Mouse (Mus musculus) neural tube, embryonic 12.5 days (tissue): Measurements from ENCODE around the gene Abca4. TPM values are rescaled to one million over a fixed set of nuclear protein-coding genes. Genes with fewer than 3 reads are reported as not detected.

Source experiments
- ATAC-seq: fragments of 200-750 bp; cut with Nextera tagmentation; 2 replicates; pipeline ENCODE4 v1.8.0; 2017; ENCODE audit warnings: low read depth, mild to moderate bottlenecking, moderate TSS enrichment, moderate library complexity; ENCODE audit not compliant: low FRiP score
- H3K27ac ChIP-seq: fragments of 300-500 bp; sonication (generic); 2 replicates; pipeline ENCODE4 v1.5.1; 2016
- H3K27me3 ChIP-seq: fragments of 300-500 bp; sonication (generic); replicated peaks from 2 replicates; pipeline ENCODE4 v1.6.1; 2016; ENCODE audit warnings: mild to moderate bottlenecking
- H3K36me3 ChIP-seq: fragments of 300-500 bp; sonication (generic); 2 replicates; pipeline ENCODE4 v1.6.1; 2016; ENCODE audit warnings: mild to moderate bottlenecking
- H3K4me1 ChIP-seq: fragments of 300-500 bp; sonication (generic); 2 replicates; pipeline ENCODE4 v1.6.1; 2016
- H3K4me2 ChIP-seq: fragments of 300-500 bp; sonication (generic); replicated peaks from 2 replicates; pipeline ENCODE4 v1.6.1; 2016; ENCODE audit warnings: mild to moderate bottlenecking
- H3K4me3 ChIP-seq: fragments of 300-500 bp; sonication (generic); 2 replicates; pipeline ENCODE4 v1.5.1; 2016
- H3K9ac ChIP-seq: fragments of 300-500 bp; sonication (generic); 2 replicates; pipeline ENCODE4 v1.6.1; 2016; ENCODE audit warnings: mild to moderate bottlenecking
- H3K9me3 ChIP-seq: fragments of 300-500 bp; sonication (generic); 2 replicates; pipeline ENCODE4 v1.6.1; 2016; ENCODE audit warnings: mild to moderate bottlenecking
- WGBS: fragments of 180-500 bp; shearing (Covaris S2); methylation state at CpG from one replicate; pipeline ENCODE4 v1.1.7; 2016; 5-methylcytosine and 5-hydroxymethylcytosine counted together
- polyA plus RNA-seq: library from polyadenylated mRNA; unstranded; fragments of >200 nt; fragmentation: Nextera tagmentation; extraction: Ambion mirVana; gene quantifications from 2 replicates; pipeline ENCODE4 v1.2.1, GENCODE M21; 2016

Abca4 gene
- polyA plus RNA-seq, 1 experiment from 2014 or later: 0.70 TPM

DNA sequence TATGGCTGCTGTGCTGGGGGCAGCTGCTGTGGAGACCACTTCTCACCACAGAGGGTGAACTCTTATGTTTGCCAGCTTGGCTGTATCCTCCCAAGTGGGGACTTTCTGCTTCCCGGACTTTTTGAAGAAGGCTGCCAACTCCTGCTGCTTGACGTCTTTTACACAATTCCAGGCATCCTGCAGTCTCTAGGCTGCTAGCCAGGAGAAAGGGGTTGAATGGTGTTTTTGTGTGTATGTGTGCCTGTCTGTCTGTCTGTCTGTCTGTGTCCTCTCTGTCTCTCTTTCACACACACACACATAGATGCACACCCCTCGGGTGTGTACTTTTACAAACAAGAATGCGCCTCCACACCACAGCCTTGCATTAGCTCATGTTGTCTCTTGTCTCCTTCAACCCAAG, 108.2 kb downstream of the Abca4 start:
- Histone ChIP-seq H3K27ac (no peak overlapping the region), H3K4me2 (no peak overlapping the region), H3K4me3 (no peak overlapping the region), H3K9me3 (no peaks in the 10 kb centered on the region), H3K36me3 (no peaks in the 10 kb centered on the region), H3K4me1 (no peaks in the 10 kb centered on the region), H3K27me3 (no peaks in the 10 kb centered on the region), H3K9ac (no peak overlapping the region)
- 55% methylated on average over 4 of the region's 4 CpGs for WGBS
- no peak for ATAC-seq

DNA sequence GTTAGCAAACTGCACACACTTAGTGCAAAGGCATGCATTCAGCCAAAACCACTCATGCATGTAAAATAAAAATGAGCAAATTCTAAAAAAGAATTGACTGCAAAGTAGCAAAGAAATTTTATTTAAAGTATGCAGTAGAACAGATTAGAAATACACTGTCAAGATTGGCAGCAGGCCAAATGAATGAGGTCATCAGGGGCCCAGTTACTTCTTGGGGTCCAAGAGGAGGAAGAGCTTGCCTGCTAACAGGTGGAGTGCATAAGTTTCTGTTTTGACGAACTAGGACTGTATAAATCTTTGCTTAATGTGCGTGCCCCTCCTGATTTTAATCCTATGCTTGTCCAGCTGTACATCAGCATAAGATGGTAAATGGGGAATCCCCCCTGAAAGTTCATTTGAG, 109.8 kb downstream of the Abca4 start:
- no peak for ATAC-seq
- Histone ChIP-seq H3K9ac (no peak overlapping the region), H3K27ac (no peak overlapping the region), H3K4me3 (no peak overlapping the region), H3K27me3 (no peaks in the 10 kb centered on the region), H3K4me1 (no peaks in the 10 kb centered on the region), H3K9me3 (no peaks in the 10 kb centered on the region), H3K36me3 (no peaks in the 10 kb centered on the region), H3K4me2 (no peak overlapping the region)
- WGBS: 85% methylated on average over 2 of the region's 2 CpGs

DNA sequence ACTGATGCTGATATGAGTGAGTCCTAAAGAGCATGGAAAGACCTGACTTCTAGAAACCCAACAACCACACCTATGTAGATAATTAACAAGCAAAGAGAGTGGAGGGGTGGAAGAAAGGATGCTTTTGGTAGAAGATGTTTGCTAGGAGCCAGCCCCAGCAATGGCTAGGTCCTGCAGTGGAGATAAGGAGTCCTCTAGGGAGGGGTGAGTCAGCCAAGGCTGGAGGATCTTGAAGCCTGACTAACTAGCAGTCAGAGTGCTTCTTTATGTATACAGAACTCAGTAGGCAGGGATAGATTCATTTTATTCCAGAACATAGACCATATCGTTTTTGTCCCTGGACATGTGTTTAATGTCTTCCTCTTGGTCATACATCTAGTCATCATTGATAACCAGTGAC, 115.2 kb downstream of the Abca4 start:
- no peak for ATAC-seq
- 86% methylated on average over 1 of the region's 1 CpGs for WGBS
- Histone ChIP-seq H3K9me3 (no peaks in the 10 kb centered on the region), H3K4me2 (no peak overlapping the region), H3K9ac (no peak overlapping the region), H3K4me3 (no peak overlapping the region), H3K36me3 (no peaks in the 10 kb centered on the region), H3K27ac (no peak overlapping the region), H3K27me3 (no peaks in the 10 kb centered on the region), H3K4me1 (no peaks in the 10 kb centered on the region)

DNA sequence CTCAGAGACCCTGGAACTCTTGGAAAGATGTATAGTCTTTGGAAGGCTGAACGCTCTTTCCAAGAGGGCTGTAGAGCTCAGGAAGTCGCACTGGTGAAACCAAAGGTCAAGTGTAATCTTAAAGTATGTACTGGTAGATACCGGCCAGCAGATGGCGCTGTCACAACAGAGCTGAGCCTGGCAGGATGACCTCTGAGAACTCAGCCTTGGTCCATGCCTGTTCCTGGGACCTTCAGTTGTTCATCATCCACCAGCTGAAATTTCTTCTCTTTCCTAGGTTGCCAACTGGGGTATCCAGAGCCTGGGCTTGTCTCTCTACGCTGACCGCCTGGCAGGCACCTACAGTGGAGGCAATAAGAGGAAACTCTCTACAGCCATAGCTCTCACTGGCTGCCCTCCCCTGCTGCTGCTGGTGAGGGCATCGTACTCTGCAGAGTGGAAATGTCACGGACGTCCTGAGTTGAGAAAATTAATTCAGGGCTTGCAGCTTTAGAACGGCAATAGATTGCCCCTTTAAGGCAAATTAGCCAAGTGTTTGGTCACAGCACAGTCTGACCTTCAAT, 125.5 kb downstream of the Abca4 start:
- H3K4me2 ChIP-seq: no peak overlapping the region
- no peaks in the 10 kb centered on the region for H3K9me3 ChIP-seq
- 47% methylated on average over 10 of the region's 10 CpGs for WGBS
- H3K4me3 ChIP-seq: no peak overlapping the region
- no peaks in the 10 kb centered on the region for H3K36me3 ChIP-seq
- peak; percentile 41; the same call in 1 of the 2 replicates for ATAC-seq
- no peaks in the 10 kb centered on the region for H3K4me1 ChIP-seq
- H3K27ac ChIP-seq: no peak overlapping the region
- no peaks in the 10 kb centered on the region for H3K27me3 ChIP-seq
- no peak overlapping the region for H3K9ac ChIP-seq

DNA sequence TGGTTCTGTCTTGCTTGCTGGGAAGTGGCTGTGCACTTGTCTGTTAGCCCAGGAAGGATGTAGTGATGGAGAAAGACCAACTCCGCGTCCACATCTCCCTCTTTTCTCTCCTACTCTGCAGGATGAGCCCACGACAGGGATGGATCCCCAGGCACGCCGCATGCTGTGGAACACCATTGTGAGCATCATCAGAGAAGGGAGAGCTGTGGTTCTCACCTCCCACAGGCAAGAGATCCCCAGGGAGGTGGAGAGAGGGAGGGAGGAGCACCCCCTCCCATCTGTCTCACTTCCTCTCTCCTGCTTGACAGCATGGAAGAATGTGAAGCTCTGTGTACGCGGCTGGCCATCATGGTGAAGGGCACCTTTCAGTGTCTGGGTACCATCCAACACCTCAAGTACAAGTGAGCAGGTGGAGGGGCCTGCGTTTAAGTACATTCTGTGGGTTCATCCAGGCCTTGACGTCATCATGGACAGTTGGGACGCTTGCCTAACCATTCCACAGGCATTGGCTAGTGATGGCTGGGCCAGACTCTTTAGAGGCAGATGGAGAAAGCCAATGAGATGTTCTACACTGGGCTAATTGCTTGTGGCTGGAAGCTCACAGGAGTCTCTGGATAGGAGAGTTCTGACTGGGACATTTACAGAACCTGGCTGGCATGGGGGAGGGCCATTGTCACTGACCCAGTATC, 126.5 kb downstream of the Abca4 start:
- no peak for ATAC-seq
- no peak overlapping the region for H3K4me2 ChIP-seq
- H3K4me1 ChIP-seq: no peaks in the 10 kb centered on the region
- no peak overlapping the region for H3K4me3 ChIP-seq
- H3K36me3 ChIP-seq: no peaks in the 10 kb centered on the region
- no peak overlapping the region for H3K27ac ChIP-seq
- H3K9ac ChIP-seq: no peak overlapping the region
- WGBS: 89% methylated on average over 10 of the region's 10 CpGs
- no peaks in the 10 kb centered on the region for H3K27me3 ChIP-seq
- H3K9me3 ChIP-seq: no peaks in the 10 kb centered on the region

DNA sequence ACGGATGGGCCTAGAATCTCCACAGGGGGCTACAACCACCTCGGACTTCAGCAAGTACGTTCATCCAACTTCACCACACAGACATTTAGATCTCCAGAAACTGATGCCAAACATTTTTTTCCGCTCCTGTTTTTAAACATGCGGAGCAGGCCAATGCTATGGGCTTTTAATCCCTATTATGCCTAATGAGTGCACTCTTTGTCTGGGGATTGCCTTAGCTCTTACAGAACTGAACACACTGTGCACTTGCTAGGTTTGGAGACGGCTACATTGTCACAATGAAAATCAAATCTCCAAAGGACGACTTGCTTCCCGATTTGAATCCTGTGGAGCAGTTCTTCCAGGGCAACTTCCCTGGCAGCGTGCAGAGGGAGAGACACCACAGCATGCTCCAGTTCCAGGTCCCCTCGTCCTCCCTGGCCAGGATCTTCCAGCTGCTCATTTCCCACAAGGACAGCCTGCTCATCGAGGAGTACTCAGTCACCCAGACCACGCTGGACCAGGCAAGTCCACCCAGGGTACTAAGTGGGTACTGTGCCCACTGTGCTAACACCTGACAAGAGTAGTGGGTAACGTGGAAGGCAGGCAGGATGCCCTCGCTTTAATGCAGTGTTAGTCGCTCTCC, 129.4 kb downstream of the Abca4 start:
- ATAC-seq: no peak
- Histone ChIP-seq H3K9me3 (no peaks in the 10 kb centered on the region), H3K36me3 (no peaks in the 10 kb centered on the region), H3K4me3 (no peak overlapping the region), H3K9ac (no peak overlapping the region), H3K4me2 (no peak overlapping the region), H3K4me1 (no peaks in the 10 kb centered on the region), H3K27ac (no peak overlapping the region), H3K27me3 (no peaks in the 10 kb centered on the region)
- 63% methylated on average over 15 of the region's 15 CpGs for WGBS

DNA sequence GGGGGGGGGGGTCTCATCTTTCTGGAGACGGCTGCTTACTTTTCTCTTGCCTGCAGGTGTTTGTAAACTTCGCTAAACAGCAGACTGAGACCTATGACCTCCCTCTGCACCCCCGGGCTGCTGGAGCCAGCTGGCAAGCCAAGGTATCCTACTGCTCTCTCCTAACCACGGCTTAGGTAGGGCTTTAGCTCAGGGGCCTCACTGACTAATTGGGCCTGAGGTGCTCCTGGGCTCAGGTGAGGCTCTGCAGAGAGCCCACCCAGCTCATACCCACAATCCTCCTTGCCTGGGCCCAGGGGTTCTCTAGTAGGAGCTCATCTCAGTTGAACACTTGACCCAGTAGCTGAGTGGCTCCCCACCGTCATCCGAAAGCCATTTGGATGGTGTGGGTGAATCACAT, 131.8 kb downstream of the Abca4 start:
- Histone ChIP-seq H3K9me3 (no peaks in the 10 kb centered on the region), H3K4me1 (no peaks in the 10 kb centered on the region), H3K36me3 (no peaks in the 10 kb centered on the region), H3K27me3 (no peaks in the 10 kb centered on the region), H3K9ac (no peak overlapping the region), H3K27ac (no peak overlapping the region), H3K4me3 (no peak overlapping the region), H3K4me2 (no peak overlapping the region)
- 84% methylated on average over 6 of the region's 6 CpGs for WGBS
- ATAC-seq: no peak

DNA sequence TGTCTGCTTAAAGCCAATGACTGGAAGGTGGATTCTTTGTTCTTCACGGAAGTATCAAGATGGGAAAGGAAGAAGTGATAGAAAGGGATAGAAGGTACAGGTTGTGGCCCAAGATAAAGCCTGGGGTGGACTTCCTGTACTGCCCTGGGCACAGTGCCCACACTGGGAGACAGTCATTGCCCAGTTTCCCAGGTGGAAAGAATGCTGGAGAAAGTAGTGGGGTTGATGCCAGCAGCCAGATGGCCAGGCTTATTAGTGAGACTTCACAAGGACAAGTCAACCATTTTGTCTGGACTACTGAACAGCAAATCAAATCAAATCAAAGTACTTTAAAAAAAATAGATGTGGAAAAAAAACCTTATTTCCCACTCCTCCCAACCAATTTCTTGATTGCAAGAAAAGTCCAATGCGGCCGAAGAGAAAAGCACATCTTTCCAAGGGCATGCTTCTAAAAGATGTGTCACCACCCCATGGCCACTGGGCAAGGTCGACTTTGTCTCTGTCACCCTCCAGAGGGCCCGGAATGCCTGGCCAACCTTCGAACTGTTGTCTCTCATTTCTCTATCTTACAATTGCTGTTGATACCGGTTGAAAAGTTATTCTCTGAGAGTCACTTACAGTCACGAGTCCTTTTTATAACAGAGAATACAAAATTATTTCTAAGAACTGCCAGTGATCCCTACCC, 132.6 kb downstream of the Abca4 start:
- H3K9me3 ChIP-seq: no peaks in the 10 kb centered on the region
- H3K27me3 ChIP-seq: no peaks in the 10 kb centered on the region
- no peak overlapping the region for H3K9ac ChIP-seq
- no peaks in the 10 kb centered on the region for H3K36me3 ChIP-seq
- H3K4me1 ChIP-seq: no peaks in the 10 kb centered on the region
- WGBS: 90% methylated on average over 8 of the region's 8 CpGs
- no peak overlapping the region for H3K4me3 ChIP-seq
- ATAC-seq: no peak
- H3K27ac ChIP-seq: no peak overlapping the region
- H3K4me2 ChIP-seq: no peak overlapping the region

DNA sequence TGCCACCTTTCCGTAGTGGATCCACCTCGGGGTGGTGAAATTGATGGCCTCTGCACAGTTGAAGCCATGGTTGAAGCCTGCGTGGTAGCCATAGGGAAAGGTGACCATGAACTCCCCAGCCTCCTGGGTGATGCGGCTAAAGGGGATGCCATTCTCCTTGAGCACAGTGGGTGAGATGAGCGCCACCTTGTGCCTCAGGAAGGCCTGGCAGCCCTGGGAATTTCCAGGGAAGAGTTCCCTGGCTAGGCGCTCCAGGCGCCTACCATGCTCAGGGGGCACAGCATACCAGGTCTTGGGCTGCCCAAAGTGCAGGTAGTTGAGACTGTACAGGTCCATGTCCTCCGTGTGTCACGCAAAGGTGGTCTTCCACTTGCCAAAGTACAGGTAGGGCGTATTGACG, 139.9 kb downstream of the Abca4 start:
- Histone ChIP-seq H3K9me3 (no peaks in the 10 kb centered on the region), H3K4me1 (no peaks in the 10 kb centered on the region), H3K4me3 (no peak overlapping the region), H3K27me3 (no peaks in the 10 kb centered on the region), H3K4me2 (no peak overlapping the region), H3K9ac (no peak overlapping the region), H3K27ac (no peak overlapping the region), H3K36me3 (no peaks in the 10 kb centered on the region)
- no peak for ATAC-seq
- 60% methylated on average over 11 of the region's 11 CpGs for WGBS

DNA sequence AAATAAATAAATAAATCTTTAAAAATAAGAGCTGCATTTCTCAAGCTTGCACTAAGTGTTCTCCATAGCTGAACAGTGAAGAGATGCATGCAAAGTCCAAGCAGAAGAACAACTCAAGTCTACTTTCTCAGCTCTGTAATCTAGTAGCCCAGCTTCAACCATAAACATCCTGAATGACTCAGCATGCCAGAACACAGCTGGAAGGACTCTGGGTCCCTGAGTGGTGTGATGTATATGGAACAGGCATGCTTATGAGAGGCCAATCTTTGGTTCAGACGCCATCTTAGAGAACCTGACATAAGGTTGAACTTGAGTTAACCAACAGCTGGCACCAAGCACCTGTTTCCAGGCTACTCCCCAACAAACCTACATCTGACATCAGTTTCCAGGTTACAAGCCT, 142.7 kb downstream of the Abca4 start:
- H3K9ac ChIP-seq: no peak overlapping the region
- no peak overlapping the region for H3K27ac ChIP-seq
- H3K27me3 ChIP-seq: no peaks in the 10 kb centered on the region
- no peak overlapping the region for H3K4me2 ChIP-seq
- no peak for ATAC-seq
- no peaks in the 10 kb centered on the region for H3K9me3 ChIP-seq
- no peaks in the 10 kb centered on the region for H3K36me3 ChIP-seq
- WGBS: 81% methylated on average over 1 of the region's 1 CpGs
- H3K4me1 ChIP-seq: no peaks in the 10 kb centered on the region
- H3K4me3 ChIP-seq: no peak overlapping the region

DNA sequence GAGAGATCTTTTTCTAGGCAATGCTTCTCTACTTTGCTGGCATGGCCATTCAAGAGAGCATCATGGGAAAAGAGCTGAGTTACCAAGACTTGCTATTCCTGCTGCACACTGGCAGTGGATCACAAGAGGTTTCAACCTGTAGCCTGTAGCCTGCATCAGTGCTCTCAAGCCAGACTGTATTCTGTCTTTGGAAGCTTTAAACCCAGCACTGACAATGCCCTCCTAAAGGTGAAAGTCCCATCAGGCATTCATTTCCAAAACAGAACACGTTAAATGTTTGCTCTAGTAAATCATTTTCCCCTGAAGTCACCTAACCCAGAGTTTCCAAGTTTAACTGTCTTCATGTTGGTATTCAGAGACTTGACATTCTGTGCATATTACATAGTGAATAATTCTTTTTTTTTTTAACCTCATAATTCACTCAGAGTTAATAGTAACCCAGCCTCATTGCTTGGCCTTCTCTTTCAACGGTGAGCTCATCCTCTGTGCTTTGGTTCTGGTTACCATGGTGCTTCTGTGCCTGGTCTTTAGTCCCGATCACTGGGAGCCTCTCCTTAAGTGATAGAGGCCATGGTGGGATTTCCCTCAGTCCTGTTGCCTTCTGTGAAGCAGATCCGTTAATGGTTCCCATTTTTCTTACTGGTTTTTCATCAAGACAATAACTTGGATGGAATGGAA, 152.5 kb downstream of the Abca4 start:
- ATAC-seq: no peak
- no peak overlapping the region for H3K4me2 ChIP-seq
- no peak overlapping the region for H3K9ac ChIP-seq
- H3K27ac ChIP-seq: no peak overlapping the region
- no peaks in the 10 kb centered on the region for H3K36me3 ChIP-seq
- no peak overlapping the region for H3K4me3 ChIP-seq
- 66% methylated on average over 4 of the region's 4 CpGs for WGBS
- no peaks in the 10 kb centered on the region for H3K4me1 ChIP-seq
- no peaks in the 10 kb centered on the region for H3K27me3 ChIP-seq
- no peaks in the 10 kb centered on the region for H3K9me3 ChIP-seq

DNA sequence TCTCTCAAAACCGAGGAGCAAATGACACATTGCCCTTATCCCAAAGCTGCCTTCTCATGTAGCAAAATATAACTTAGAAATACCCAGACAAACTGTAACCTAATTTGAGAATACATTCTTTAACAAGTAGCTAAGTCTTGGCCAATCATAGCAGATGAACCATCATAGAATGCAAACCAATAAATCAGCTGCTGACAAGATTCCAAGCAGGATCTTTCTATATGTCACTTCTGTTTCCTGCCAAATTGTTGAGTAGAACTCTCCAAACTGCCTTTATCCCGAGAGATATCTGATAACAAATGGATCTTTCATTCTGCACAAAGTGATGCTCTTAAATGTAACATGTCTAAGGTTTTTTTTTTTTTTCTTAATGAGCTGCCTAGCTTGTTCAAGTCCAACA, 154.3 kb downstream of the Abca4 start:
- WGBS: 87% methylated on average over 2 of the region's 2 CpGs
- no peak for ATAC-seq

More for the DNA sequence above, 154.3 kb downstream of the Abca4 start:
- Histone ChIP-seq H3K27me3 (no peaks in the 10 kb centered on the region), H3K9me3 (no peaks in the 10 kb centered on the region), H3K27ac (no peak overlapping the region), H3K4me1 (no peaks in the 10 kb centered on the region), H3K36me3 (no peaks in the 10 kb centered on the region), H3K4me3 (no peak overlapping the region), H3K4me2 (no peak overlapping the region), H3K9ac (no peak overlapping the region)
